Mouse (Mus musculus): ENCODE measurements around the gene Cdh18. TPM values are rescaled to one million over a fixed set of nuclear protein-coding genes. Genes with fewer than 3 reads are reported as not detected.
A peak's percentile ranks its signal among the peaks of the same experiment; 100 is the strongest.
"Not testable (repeated sequence)": the region's sequence is repeated elsewhere in the genome, so short reads cannot be mapped to it uniquely, and the experiment has no call there.

The Cdh18 gene
- 1.5 and 1.7 TPM in 2 replicates for polyA plus RNA-seq (2016; fragmentation: Nextera tagmentation; extraction: Ambion mirVana)

GRCm38 (mm10) chr15:22548711-22549271 lies at the start of gene Cdh18:
TSS of gene Cdh18 (plus strand) at chr15:22549022.
- Histone ChIP-seq H3K9me3 (no peaks in the 10 kb centered on the region), H3K27me3 (no peaks in the 10 kb centered on the region), H3K9ac (no peak within 1 kb of the TSS), H3K36me3 (no peaks in the 10 kb centered on the region), H3K4me3 (no peak within 1 kb of the TSS), H3K4me1 (no peaks in the 10 kb centered on the region), H3K4me2 (replicated peaks) (no peak within 1 kb of the TSS), H3K27ac (no peak within 1 kb of the TSS)
- WGBS, result 33% methylated on average over 5 of the region's 5 CpGs
- no peak for ATAC-seq (ENCODE audit: insufficient number of reproducible peaks, insufficient read depth, low FRiP score, low TSS enrichment)

DNA sequence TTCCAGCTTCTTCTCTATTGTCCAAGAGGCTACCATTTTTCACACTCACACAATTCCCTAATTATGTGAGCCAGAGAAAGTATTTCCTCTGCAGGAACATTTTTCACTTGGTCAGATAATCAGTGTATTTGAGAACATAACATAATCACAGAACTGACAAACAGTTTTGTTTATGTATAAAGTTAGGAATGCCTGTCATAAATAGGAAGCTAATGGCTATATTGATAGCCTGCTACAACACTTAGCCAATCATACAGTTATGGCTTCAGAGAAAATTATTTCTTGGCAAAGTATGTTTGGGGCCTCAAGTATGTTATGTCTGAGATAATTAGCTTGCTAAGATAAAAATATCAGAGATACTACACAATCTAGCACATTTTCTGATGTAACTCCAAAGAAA lies 37.6 kb upstream of the Cdh18 start:
- H3K4me2 ChIP-seq (replicated peaks), result no peak overlapping the region
- no peak overlapping the region for H3K4me3 ChIP-seq
- no peaks in the 10 kb centered on the region for H3K27me3 ChIP-seq
- H3K27ac ChIP-seq, result no peak overlapping the region
- no peak for ATAC-seq (ENCODE audit: insufficient number of reproducible peaks, insufficient read depth, low FRiP score, low TSS enrichment)
- H3K9me3 ChIP-seq, result no peaks in the 10 kb centered on the region
- no peaks in the 10 kb centered on the region for H3K36me3 ChIP-seq
- H3K9ac ChIP-seq, result no peak overlapping the region
- H3K4me1 ChIP-seq, result no peaks in the 10 kb centered on the region

DNA sequence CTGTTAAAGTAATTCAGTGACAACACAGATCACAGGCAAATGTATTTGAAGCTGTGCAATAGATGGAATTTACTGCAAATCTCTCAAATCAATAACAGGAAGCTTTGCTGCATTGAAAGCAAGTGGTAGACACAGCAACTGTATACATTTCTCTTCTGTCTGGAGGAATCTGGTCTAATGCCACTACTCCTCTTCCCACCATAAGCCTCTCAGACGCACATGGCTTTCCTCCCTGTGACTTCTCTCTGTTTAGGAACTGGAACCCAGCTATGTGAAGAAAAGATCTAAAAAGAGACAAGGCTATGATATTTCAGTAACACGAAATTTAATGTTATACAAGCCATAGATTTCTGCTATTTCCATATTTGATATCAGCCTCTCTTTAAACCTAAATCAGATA lies 13.0 kb upstream of the Cdh18 start:
- H3K36me3 ChIP-seq, result no peaks in the 10 kb centered on the region
- H3K4me1 ChIP-seq, result no peaks in the 10 kb centered on the region
- H3K4me3 ChIP-seq, result no peak overlapping the region
- no peak overlapping the region for H3K27ac ChIP-seq
- no peaks in the 10 kb centered on the region for H3K9me3 ChIP-seq
- no peaks in the 10 kb centered on the region for H3K27me3 ChIP-seq
- H3K9ac ChIP-seq, result no peak overlapping the region
- no peak for ATAC-seq (ENCODE audit: insufficient number of reproducible peaks, insufficient read depth, low FRiP score, low TSS enrichment)
- no peak overlapping the region for H3K4me2 ChIP-seq (replicated peaks)
- 68% methylated on average over 2 of the region's 2 CpGs for WGBS

DNA sequence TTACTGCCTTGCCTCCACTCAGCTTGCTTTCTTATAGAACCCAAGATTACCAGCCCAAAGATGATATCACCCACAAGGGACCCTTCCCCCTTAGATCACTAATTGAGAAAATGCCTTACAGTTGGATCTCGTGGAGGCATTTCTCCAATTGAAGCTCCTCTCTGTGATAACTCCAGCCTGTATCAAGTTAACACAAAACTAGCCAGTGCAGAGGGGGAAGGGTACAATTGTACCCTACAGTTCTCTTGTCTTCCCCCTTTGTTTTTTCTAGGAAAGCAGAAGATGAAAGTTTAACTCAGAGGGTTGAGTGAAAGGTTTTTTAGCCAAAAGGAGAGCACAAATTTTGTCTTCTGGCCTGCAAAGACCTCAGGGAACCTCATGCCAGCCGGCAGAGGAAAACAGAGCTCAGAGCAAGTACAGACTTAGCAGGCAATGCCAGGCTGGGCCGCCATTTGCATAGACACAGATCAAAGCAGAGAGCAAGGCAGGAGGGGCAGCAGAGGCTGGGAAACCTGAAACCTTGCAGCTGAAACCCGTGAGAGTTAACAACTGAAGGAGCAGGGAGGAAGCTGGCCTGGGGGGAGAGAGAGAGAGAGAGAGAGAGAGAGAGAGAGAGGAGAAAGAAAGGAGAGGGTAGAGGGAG lies 29.3 kb downstream of the Cdh18 start:
- 0 out of 2 replicates have a peak, but pooled peaks have one; percentile 71 for ATAC-seq (ENCODE audit: insufficient number of reproducible peaks, insufficient read depth, low FRiP score, low TSS enrichment)
- H3K4me2 ChIP-seq (replicated peaks), result no peak overlapping the region
- H3K4me1 ChIP-seq, result no peaks in the 10 kb centered on the region; the same call in 1 of the 2 replicates
- WGBS, result 2% methylated on average over 4 of the region's 4 CpGs
- H3K9me3 ChIP-seq, result peaks cover 7% of the 10 kb centered on the region; the same call in 1 of the 2 replicates
- H3K4me3 ChIP-seq, result no peak overlapping the region
- H3K36me3 ChIP-seq, result no peaks in the 10 kb centered on the region
- no peaks in the 10 kb centered on the region for H3K27me3 ChIP-seq
- no peak overlapping the region for H3K27ac ChIP-seq
- no peak overlapping the region for H3K9ac ChIP-seq

DNA sequence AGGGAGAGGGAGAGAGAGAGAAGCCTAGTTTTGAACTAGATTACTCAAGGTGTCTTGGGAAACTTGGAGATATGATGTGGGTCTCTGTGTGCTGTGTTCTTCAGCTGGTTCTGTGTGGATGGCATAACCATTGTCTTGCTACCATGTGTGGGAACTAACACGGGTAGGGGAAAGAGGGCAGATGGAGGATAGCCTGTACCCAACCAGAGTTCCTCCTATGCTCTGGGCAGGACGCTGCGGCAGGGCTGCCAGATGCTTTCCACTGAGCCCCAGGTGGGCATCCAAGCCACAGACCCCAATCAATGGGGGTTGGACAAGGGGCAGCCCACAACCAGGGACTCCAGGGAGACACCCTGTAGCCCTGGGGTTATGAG lies 29.8 kb downstream of the Cdh18 start:
- WGBS, result 23% methylated on average over 3 of the region's 3 CpGs
- Histone ChIP-seq H3K9ac (no peak overlapping the region), H3K27ac (no peak overlapping the region), H3K4me2 (replicated peaks) (no peak overlapping the region), H3K9me3 (peaks cover 7% of the 10 kb centered on the region; the same call in 1 of the 2 replicates), H3K4me3 (no peak overlapping the region), H3K4me1 (no peaks in the 10 kb centered on the region; the same call in 1 of the 2 replicates), H3K27me3 (no peaks in the 10 kb centered on the region), H3K36me3 (no peaks in the 10 kb centered on the region)
- ATAC-seq (ENCODE audit: insufficient number of reproducible peaks, insufficient read depth, low FRiP score, low TSS enrichment), result no peak

GRCm38 (mm10) chr15:22584667-22585066 lies 35.8 kb downstream of the Cdh18 start:
- Histone ChIP-seq H3K4me1 (no peaks in the 10 kb centered on the region), H3K27ac (no peak overlapping the region), H3K4me3 (no peak overlapping the region), H3K4me2 (replicated peaks) (no peak overlapping the region), H3K9me3 (no peaks in the 10 kb centered on the region), H3K27me3 (no peaks in the 10 kb centered on the region), H3K9ac (no peak overlapping the region), H3K36me3 (no peaks in the 10 kb centered on the region)
- 67% methylated on average over 1 of the region's 1 CpGs for WGBS
- ATAC-seq (ENCODE audit: insufficient number of reproducible peaks, insufficient read depth, low FRiP score, low TSS enrichment), result no peak

DNA sequence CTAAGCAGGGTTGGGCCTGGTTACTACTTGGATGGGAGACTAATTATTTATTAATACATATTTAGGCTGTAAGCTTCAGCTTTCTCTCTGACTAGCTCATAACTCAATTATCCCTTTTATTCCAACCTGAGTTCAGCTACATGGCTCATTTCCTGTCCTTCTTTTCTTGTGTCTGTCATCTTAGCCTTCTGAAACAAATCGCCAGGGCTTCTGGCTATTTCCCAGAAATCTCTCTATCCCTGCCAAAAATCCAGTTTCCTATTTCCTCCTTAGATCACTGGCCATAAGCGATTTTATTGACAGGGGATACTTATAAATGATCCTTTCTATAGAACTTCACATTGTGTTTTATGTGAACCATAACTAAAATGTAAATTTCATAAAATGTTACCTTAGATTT lies 167.6 kb downstream of the Cdh18 start:
- Histone ChIP-seq H3K4me3 (no peak overlapping the region), H3K4me2 (replicated peaks) (no peak overlapping the region), H3K27me3 (no peaks in the 10 kb centered on the region), H3K36me3 (no peaks in the 10 kb centered on the region), H3K9ac (no peak overlapping the region), H3K9me3 (no peaks in the 10 kb centered on the region), H3K4me1 (no peaks in the 10 kb centered on the region), H3K27ac (no peak overlapping the region)
- 73% methylated on average over 2 of the region's 2 CpGs for WGBS
- ATAC-seq (ENCODE audit: insufficient number of reproducible peaks, insufficient read depth, low FRiP score, low TSS enrichment), result no peak

DNA sequence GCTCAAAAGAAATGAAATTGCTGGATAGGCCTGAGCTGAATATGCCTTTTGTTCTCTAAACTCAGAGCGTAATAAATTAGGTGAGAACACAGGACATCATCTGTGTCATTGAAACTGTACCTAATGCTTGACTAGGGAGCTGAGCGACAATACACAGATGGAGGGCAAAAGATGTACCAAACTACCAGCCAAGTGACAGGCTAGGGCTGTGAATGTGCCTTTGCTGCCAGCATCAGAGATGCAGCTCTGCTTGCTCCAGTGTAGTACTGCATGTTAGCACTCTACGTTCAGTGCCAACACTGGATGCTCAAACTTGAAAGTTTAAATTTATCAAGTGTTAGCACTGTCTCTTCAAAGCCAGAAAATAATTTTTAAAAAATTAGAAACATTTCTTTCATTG lies 168.9 kb downstream of the Cdh18 start:
- no peak for ATAC-seq (ENCODE audit: insufficient number of reproducible peaks, insufficient read depth, low FRiP score, low TSS enrichment)
- WGBS, result 75% methylated on average over 3 of the region's 3 CpGs
- H3K4me2 ChIP-seq (replicated peaks), result no peak overlapping the region

GRCm38 (mm10) chr15:22726574-22726973 lies 177.8 kb downstream of the Cdh18 start:
- no peaks in the 10 kb centered on the region for H3K4me1 ChIP-seq
- no peak overlapping the region for H3K4me3 ChIP-seq
- WGBS, result 77% methylated on average over 1 of the region's 1 CpGs
- H3K27ac ChIP-seq, result no peak overlapping the region
- H3K27me3 ChIP-seq, result no peaks in the 10 kb centered on the region
- no peak overlapping the region for H3K9ac ChIP-seq
- no peak for ATAC-seq (ENCODE audit: insufficient number of reproducible peaks, insufficient read depth, low FRiP score, low TSS enrichment)
- H3K36me3 ChIP-seq, result no peaks in the 10 kb centered on the region
- H3K4me2 ChIP-seq (replicated peaks), result no peak overlapping the region
- H3K9me3 ChIP-seq, result no peaks in the 10 kb centered on the region

More for the DNA sequence above, 168.9 kb downstream of the Cdh18 start:
- no peaks in the 10 kb centered on the region for H3K36me3 ChIP-seq
- no peaks in the 10 kb centered on the region for H3K9me3 ChIP-seq
- H3K27me3 ChIP-seq, result no peaks in the 10 kb centered on the region
- no peak overlapping the region for H3K9ac ChIP-seq
- no peak overlapping the region for H3K4me3 ChIP-seq
- no peaks in the 10 kb centered on the region for H3K4me1 ChIP-seq
- no peak overlapping the region for H3K27ac ChIP-seq

DNA sequence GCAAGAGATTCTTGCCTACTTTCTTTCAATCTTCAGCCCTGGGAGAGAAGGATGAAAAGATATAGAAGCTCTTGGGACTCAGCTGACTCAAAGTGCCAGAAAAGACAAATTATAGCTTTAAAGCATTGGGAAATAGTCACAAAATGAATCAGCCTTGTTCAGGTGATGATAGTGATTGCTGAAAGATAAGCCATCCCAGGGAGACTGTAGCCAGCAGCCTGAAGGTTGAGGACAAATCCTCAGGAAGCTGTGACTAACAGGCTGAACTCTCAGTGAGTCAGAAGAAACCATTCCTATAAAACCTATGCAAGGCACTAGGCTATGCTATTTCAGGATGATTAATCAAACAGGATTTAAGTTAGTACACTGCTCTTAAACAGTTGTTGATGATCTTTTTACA lies 184.2 kb downstream of the Cdh18 start:
- Histone ChIP-seq H3K4me3 (no peak overlapping the region), H3K9me3 (no peaks in the 10 kb centered on the region), H3K4me1 (no peaks in the 10 kb centered on the region), H3K36me3 (no peaks in the 10 kb centered on the region), H3K27me3 (no peaks in the 10 kb centered on the region), H3K9ac (no peak overlapping the region), H3K27ac (no peak overlapping the region), H3K4me2 (replicated peaks) (no peak overlapping the region)
- ATAC-seq (ENCODE audit: insufficient number of reproducible peaks, insufficient read depth, low FRiP score, low TSS enrichment), result no peak

- Histone ChIP-seq H3K4me1 (no peaks in the 10 kb centered on the region), H3K4me3 (no peak overlapping the region), H3K36me3 (no peaks in the 10 kb centered on the region), H3K4me2 (replicated peaks) (no peak overlapping the region), H3K9ac (no peak overlapping the region), H3K27me3 (no peaks in the 10 kb centered on the region), H3K9me3 (no peaks in the 10 kb centered on the region), H3K27ac (no peak overlapping the region)
- ATAC-seq (ENCODE audit: insufficient number of reproducible peaks, insufficient read depth, low FRiP score, low TSS enrichment), result no peak
- 65% methylated on average over 3 of the region's 3 CpGs for WGBS
Measured at GRCm38 (mm10) chr15:22736165-22736564, 187.3 kb downstream of the Cdh18 start.

DNA sequence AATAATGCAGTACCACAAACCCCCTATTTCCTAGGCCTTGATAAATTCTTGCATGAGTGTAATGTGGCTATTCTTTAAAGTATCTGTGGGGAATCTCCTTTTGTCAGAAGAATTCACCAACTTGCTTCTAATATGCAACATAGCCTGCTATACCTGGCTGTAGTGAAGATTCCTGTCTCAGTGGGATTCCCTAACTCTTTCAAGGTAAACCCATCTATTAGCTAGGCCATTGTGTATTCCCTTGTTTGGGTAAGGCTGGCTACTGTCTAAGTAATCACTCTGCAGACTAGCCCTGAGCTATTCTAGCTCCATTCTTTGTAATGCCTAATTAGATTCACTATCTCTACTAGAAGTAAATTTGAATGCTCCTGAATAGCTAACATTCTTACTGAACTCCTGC lies 212.4 kb downstream of the Cdh18 start:
- not testable (repeated sequence) for ATAC-seq (ENCODE audit: insufficient number of reproducible peaks, insufficient read depth, low FRiP score, low TSS enrichment); H3K27ac ChIP-seq; H3K4me2 ChIP-seq (replicated peaks)

More for the DNA sequence above, 212.4 kb downstream of the Cdh18 start:
- not testable (repeated sequence) for H3K4me3 ChIP-seq, H3K4me1 ChIP-seq, H3K9me3 ChIP-seq, H3K9ac ChIP-seq, H3K27me3 ChIP-seq, H3K36me3 ChIP-seq

Data from embryonic facial prominence, embryonic 12.5 days (tissue).